Mouse (Mus musculus) embryonic stem cell, embryonic (primary cell): ENCODE data around the gene Ntn3.

Source experiments
- CTCF ChIA-PET, 4 experiments: fragments of 300-600 bp in 2 of 4; fragments of 350-600 bp in 2 of 4; sonication (Branson Sonifier 250); formaldehyde crosslinking; loops; one replicate each; lab custom pipeline; 2022; ENCODE audit warnings: inconsistent platforms in 2 of 4; lab: Charles Lee
- POLR2A ChIA-PET, 4 experiments: fragments of 300-600 bp in 2 of 4; fragments of 350-600 bp in 2 of 4; sonication (Branson Sonifier 250); formaldehyde crosslinking; loops; one replicate each; lab custom pipeline; 2022; ENCODE audit warnings: antibody characterized with exemption in 4 of 4, inconsistent platforms in 1 of 4; lab: Charles Lee

The Ntn3 gene

DNA sequence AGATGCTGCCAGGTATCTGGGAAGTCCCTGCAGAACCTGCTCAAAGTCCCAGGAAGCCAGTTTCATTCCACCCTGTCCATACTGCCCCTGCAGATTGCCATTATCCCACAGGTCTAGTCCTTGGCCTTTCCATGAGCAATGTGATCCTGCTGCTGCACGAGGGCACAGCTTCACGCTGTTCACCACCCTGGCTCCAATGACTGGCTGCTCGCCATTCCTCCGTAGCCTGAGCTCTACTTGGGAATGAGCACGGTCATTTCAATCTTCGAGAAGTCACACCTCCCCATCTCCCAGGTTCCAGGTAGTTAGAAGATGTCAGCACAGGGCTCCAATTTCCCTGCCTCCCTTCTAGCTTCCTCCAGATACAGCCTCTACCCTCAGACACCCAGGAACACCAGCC lies 52.2 kb downstream of the Ntn3 start:
- POLR2A ChIA-PET = interaction anchor here in 3 of 4 experiments (0.5 to 2.1 kb wide), 5 partner anchors 11 to 257 kb away, joined by 3 to 5 read pairs (median 4); partner anchors contain the start of genes Rnps1 (in 1 of the 3) and Tedc2 (in 1 of the 3)
- CTCF ChIA-PET = no interaction called here

DNA sequence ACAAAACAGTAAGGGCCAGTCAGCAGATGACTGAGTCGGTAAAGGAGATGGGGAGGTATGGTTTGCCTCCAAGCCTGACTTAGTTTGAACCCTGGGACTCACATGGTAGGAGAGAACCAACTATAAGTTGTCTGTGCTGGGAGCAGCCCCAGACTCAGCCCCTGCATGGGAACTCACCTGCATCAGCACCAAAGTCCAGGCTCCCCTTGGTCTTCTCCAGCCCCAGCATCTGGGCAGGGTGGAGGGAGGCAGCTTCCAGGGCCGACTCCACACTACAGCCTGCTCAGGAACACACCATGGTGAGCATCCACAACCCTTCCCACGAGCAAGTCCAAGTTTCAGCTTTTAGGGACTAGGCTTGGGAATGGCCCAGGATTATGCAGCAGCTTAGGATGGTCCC lies 52.9 kb downstream of the Ntn3 start:
- ChIA-PET CTCF (no interaction called here), POLR2A (interaction anchor here in 2 of 4 experiments (0.8 to 7.4 kb wide), 6 partner anchors 8 to 123 kb away, joined by 3 to 160 read pairs (median 5); partner anchors contain the start of genes Amdhd2 (in 2 of the 2), Atp6v0c (in 2 of the 2), Ccnf (in 1 of the 2) and Tedc2 (in 1 of the 2))

DNA sequence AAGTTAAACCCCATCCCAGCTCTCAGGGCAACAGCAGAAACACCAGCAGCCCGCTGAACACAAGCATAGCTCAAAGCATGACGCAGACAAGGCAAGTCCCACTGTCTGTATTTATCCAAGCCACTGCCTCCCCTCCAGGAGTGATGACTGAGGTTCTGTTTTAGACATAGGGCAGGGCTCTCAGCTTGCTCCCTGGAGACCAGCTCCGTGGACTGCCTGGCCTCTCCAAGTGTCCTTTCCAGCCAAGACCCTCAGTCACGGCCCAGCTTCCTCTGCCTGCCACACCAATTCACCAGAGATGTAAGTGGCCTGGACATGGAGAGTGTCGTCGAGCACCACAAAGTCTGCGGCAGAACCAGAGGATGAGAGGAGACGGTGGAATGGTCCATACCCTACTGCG lies 53.6 kb downstream of the Ntn3 start:
- CTCF ChIA-PET = no interaction called here
- POLR2A ChIA-PET = interaction anchor here in 2 of 4 experiments (0.7 to 7.4 kb wide), 8 partner anchors 9 to 262 kb away, joined by 3 to 160 read pairs (median 4); partner anchors contain the start of genes Amdhd2 (in 2 of the 2), Atp6v0c (in 2 of the 2), Ccnf (in 1 of the 2) and Tedc2 (in 1 of the 2)

DNA sequence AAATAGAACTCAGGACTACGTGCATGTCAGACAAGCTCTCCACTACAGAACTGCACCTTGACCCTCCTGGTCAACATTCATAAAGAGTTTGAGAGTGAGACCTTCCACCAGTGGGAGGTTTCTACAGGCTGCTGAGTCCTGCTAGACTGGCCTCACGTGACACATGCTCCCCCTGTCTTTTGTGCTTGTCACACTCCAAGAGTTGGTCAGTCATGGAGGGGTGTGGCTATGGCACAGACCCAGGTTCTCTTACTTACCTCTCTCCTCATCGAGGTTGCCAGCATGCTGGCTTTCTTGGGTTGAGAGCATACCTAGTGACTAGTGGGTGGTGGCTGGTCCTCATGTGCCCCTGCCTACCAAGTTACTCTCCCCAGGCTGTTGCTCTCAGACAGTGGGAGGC lies 54.9 kb downstream of the Ntn3 start:
- ChIA-PET CTCF (no interaction called here), POLR2A (interaction anchor here in 2 of 4 experiments (1.3 to 7.4 kb wide), 4 partner anchors 10 to 21 kb away, joined by 4 to 160 read pairs (median 101); partner anchors contain the start of genes Amdhd2 (in 2 of the 2) and Atp6v0c (in 2 of the 2))
